Mouse (Mus musculus) Patski (cell line): ENCODE measurements around the gene Gtpbp2. TPM values are rescaled to one million over a fixed set of nuclear protein-coding genes. Genes with fewer than 3 reads are reported as not detected.

ENCODE experiments used
- ATAC-seq: fragments of 100-300 bp; one replicate; pipeline ENCODE4 v1.8.0; 2021
- CTCF ChIA-PET: fragments of 350-600 bp; sonication (Branson Sonifier 250); formaldehyde crosslinking; loops from one replicate; lab custom pipeline; 2022; ENCODE audit warnings: inconsistent platforms; lab: Charles Lee
- POLR2A ChIA-PET: fragments of 350-600 bp; sonication (Branson Sonifier 250); formaldehyde crosslinking; loops from one replicate; lab custom pipeline; 2022; ENCODE audit warnings: antibody characterized with exemption, inconsistent platforms; lab: Charles Lee
- DNase-seq: peaks from one replicate; pipeline ENCODE4 v3.0.0-alpha.2; 2011; ENCODE audit warnings: low read depth, low spot score
- H3K27me3 ChIP-seq: fragments of 371-371 bp; one replicate; pipeline ENCODE4 v1.5.1; 2021
- CTCF ChIP-seq: fragments of 100-300 bp; IDR thresholded peaks from one replicate; pipeline ENCODE4 v1.5.1; 2021
- in situ Hi-C: fragments of 300-500 bp; cut with MboI; formaldehyde crosslinking; loops from 3 replicates; pipeline ENCODE4 v1.11.1; 2018; ENCODE audit warnings: low pct_unique_long_range_greater_than_20kb, mixed read lengths
- polyA plus RNA-seq: library from polyadenylated mRNA; unstranded; gene quantifications from one replicate; pipeline ENCODE4 v1.2.3, GENCODE M21; 2021

Gtpbp2 gene
- 84.7 TPM for polyA plus RNA-seq

DNA sequence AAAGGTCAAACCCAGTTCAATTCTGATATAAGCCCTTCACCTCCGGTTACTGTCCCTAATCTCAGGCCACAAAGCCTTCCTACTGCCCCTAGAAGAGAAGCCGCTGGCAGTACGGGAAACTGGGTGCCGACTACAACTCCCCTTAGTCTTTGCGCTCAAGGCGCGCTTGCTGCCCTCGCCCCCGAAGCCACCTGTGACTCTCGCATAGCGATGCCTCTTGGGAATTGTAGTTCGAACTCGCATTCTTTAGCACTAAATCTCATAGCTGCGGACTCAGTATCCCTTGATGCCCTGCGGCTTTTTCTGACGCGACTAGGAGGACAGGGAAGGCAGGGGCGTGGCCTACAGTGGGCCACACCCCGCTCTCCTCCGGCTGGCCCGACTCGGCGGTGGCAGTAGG, at the start of gene Gtpbp2:
Gtpbp2 (plus strand) TSS at position 347 of the 400 bp plus-strand sequence.
- no peaks in the 10 kb centered on the region for H3K27me3 ChIP-seq
- ChIA-PET CTCF (no interaction called here), POLR2A (no interaction called here)
- DNase-seq (peak; percentile 98), ATAC-seq (peak; percentile 87)
- in situ Hi-C loops = no loop called here
- TF ChIP-seq CTCF = no peak

DNA sequence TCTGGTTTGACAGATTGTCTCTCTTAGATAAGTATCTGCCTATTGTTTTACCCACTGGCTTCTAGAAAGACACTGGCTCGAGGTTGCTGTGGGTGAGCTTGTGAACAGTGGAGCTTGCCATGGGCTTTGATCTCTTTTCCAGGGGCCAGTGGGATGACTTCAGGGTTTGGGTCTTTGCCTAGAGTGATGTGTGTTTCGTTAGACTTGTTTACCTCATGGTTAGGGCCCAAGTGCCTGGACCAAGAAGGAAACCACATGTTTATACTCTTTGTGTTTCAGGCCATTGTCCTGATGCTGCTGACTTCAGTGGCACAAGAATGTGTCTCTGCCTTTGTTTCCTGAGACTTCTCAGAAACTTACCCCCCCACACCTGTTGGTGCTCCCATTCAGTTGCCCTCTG, 45.3 kb upstream of the Gtpbp2 start:
- no peak for TF ChIP-seq CTCF
- no peaks in the 10 kb centered on the region for H3K27me3 ChIP-seq
- no peak for ATAC-seq
- CTCF ChIA-PET = no interaction called here
- DNase-seq = no peak
- in situ Hi-C loops = no loop called here
- POLR2A ChIA-PET = no interaction called here

DNA sequence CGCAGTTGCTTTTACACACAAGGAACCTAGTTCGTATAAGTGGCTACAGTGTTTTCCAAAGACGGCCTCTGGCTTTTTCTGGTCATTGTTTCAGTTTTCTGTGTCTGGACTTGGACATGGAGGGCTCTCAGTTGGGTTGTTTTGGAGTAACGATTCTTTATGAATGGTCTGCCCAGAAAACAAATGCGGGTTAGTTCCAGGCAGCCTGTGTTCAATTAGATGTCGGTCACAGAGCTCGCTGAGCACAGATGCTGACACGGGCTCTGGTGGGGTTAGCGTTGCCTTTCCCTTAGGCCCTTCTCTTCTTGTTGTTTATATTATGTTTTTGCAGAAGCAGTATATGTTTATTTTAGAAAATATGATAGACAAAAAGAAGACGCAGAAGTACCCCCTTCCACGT, 44.7 kb upstream of the Gtpbp2 start:
- no peaks in the 10 kb centered on the region for H3K27me3 ChIP-seq
- ChIA-PET POLR2A (interaction anchor here (0.8 kb wide), 1 partner anchor 380 kb away, joined by 3 read pairs; no protein-coding TSS in a partner anchor), CTCF (no interaction called here)
- no peak for TF ChIP-seq CTCF
- in situ Hi-C loops = no loop called here
- no peak for ATAC-seq
- no peak for DNase-seq

DNA sequence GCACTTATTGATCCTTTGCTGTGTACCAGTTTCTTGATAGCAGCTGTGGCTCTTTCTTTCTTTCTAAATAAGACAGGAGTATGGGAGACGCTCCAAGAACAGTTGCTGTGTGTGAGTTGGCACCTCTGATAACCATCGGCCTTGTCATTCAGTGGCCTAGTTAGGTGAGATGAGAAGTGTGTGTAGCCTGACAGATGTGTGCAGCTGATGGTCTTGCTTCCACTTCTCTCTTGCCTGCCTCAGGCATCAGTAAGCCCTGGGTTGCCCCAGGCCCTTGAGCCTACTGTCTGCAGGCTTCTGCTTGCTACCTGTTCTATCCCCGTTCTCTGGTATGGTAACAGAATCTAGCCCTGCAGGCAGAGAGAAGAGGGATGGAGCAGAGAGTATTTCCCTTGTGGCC, 44.0 kb upstream of the Gtpbp2 start:
- POLR2A ChIA-PET = interaction anchor here (0.6 to 0.8 kb wide), 2 partner anchors 13 to 381 kb away, joined by 3 to 4 read pairs; no protein-coding TSS in a partner anchor
- in situ Hi-C loops = no loop called here
- CTCF ChIA-PET = interaction anchor here (1.2 kb wide), 1 partner anchor 8 kb away, joined by 3 read pairs; no protein-coding TSS in a partner anchor

DNA sequence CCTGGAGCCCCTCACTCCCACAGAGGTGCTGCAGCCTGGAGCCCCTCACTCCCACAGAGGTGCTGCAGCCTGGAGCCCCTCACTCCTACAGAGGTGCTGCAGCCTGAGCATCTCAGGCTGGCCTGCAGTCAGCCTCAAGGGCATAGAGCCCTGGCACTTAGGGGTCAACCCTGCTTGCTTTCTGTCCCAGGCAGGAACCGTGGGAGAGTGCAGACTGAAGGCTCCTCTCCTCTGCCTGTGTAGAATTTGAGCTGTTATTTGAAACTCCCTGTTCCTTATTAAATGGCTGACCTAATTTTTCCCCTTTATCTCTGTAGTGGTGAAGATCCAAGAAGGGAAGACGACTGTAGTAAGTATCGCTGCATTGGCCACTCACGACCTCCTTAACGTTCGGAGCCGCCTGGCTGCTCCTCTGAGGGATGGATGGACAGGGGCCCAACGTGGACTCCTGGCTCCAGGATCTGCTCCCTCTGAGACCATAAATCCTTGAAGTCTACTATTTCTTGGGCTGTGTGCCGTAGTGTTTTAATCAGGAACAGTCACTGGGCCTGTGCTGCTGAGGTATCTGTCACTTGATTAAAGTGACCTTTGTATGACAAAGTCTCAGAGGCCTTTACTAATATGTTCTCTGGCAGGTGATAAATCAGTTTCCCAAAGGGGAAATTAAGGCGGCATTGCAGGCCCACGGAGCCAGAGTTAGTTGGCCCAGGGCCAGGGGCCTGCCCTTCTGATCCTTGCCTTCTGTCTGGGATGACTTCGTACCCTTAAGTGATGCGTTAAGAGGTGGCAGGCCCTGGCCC, 43.0 kb upstream of the Gtpbp2 start:
- DNase-seq (no peak), ATAC-seq (no peak)
- in situ Hi-C loops = no loop called here
- H3K27me3 ChIP-seq = no peaks in the 10 kb centered on the region
- TF ChIP-seq CTCF = no peak
- ChIA-PET POLR2A (no interaction called here), CTCF (interaction anchor here (1.2 kb wide), 1 partner anchor 9 kb away, joined by 3 read pairs; no protein-coding TSS in a partner anchor)

More for the DNA sequence above, 44.0 kb upstream of the Gtpbp2 start:
- no peak for TF ChIP-seq CTCF
- no peaks in the 10 kb centered on the region for H3K27me3 ChIP-seq
- no peak for ATAC-seq
- no peak for DNase-seq

DNA sequence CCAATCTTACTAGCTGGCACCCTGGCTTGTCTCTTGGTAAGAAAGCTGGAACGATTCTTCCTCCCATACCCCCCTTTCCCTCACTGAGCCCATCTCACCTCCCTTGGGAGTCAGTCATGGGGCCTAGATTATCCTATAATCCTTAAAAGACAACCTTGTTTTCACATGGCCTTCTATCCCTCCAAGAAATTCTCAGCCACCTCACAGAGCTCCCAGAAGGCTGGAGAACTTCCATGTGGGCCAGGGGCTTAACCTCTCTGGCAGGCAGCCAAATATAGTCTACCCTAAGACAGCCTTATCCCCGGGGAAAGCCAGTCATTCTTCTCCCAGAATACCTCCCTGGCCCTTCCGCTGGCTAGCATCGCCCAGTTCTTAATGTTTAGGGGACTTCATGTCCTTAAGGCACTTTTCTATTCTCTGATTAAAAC, 42.4 kb upstream of the Gtpbp2 start:
- DNase-seq (no peak), ATAC-seq (no peak)
- in situ Hi-C loops = no loop called here
- ChIA-PET POLR2A (no interaction called here), CTCF (no interaction called here)
- TF ChIP-seq CTCF = no peak
- no peaks in the 10 kb centered on the region for H3K27me3 ChIP-seq

DNA sequence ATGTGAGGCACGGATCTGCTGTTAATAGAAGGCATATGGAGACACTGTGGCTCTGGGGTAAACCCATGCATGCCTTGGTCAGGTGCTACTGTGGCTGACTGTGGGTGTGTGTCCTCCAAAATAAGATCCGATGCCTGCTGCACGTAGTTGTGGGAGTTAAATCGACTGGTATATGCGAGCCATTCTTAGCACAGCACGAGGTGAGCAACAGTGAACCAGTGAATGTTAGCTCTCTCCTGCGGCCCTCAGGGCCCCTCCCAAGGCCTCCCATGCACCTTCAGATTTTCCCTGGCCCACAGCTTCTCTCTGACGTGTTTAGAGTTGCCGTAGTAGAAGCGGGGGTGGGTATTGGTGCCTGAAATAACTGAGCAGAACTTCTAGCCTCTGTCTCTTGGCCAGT, 41.2 kb upstream of the Gtpbp2 start:
- POLR2A ChIA-PET = no interaction called here
- ATAC-seq (no peak), DNase-seq (no peak)
- H3K27me3 ChIP-seq = no peaks in the 10 kb centered on the region
- TF ChIP-seq CTCF = no peak
- CTCF ChIA-PET = no interaction called here
- in situ Hi-C loops = no loop called here

DNA sequence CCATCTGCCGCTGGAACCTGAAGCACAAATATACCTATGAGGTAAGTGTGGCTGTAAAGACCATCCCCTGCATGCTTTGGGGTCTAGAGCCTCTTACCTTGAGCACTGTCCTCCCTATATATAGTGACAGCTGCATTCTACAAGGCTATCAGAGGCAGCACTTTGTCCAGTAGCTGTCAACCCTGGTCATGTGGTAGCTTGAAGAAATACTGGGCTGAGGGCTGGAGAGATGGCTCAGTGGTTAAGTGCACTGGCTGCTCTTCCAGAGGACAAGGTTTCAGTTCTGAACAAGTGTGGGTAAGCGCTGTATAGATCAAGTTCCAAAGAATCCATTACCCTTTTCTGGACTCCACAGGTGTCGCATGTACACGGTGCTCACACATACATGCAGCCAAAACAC, 38.0 kb upstream of the Gtpbp2 start:
- ChIA-PET POLR2A (no interaction called here), CTCF (interaction anchor here (1.5 kb wide), 1 partner anchor 9 kb away, joined by 5 read pairs; no protein-coding TSS in a partner anchor)
- TF ChIP-seq CTCF = no peak
- in situ Hi-C loops = no loop called here
- no peaks in the 10 kb centered on the region for H3K27me3 ChIP-seq
- no peak for DNase-seq
- ATAC-seq = no peak

DNA sequence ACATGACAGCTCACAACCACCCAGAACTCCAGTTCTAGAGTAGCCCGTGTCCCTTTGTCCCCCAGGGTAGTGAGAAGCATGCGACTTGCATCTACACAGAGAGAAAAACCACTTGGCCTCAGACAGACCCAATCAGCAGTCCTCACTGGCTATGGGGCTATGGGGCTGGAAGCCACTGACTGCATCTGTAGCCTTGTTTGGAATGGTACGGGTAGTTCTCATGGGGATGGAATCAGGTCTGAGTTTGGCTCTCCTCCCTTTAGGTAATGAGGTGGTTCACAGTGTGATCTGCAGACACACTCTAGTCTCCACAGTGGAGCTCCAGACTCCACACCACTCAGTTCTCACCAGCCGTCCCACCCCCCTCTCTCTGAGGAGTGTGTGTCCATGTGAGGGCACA, 37.5 kb upstream of the Gtpbp2 start:
- no peaks in the 10 kb centered on the region for H3K27me3 ChIP-seq
- POLR2A ChIA-PET = no interaction called here
- no peak for TF ChIP-seq CTCF
- ATAC-seq = no peak
- in situ Hi-C loops = no loop called here
- CTCF ChIA-PET = interaction anchor here (1.5 kb wide), 1 partner anchor 9 kb away, joined by 5 read pairs; no protein-coding TSS in a partner anchor
- no peak for DNase-seq

DNA sequence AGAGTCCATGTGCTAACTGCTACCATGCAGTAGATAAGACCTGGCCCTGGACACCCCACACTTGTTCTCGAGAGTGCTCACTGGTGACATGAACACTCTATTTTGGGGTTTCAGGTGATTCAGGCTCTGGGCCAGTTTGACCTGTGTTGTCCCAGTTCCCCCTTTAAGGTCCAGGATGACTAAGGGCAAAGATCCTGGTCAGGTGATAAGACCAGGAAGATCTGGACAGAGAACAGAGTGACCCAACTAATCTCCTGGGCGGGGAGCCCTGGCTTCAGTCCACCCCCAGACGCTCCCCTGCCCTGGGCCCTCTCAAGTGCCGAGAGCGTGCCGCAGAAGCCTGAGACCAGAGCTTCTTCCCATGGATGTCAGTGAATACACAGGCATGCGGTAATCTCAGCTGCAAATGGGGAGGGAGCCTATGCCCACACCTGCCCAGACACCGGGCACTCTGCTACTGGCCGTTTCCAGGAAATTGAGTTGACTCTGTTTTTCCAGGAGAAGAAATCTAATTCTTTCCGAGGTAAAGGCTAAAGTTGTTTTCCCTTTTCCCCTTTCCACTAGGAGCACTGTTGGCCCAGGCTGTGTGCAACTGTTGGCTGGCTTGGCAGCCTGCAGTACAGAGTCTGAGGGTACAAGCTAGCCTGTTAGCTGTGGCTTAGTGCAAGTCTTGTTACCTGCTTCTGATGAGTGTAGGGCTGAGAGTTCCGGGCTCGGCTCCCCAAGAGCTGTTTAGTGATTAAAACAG, 36.7 kb upstream of the Gtpbp2 start:
- POLR2A ChIA-PET = interaction anchor here (0.5 kb wide), 1 partner anchor 38 kb away, joined by 3 read pairs; no protein-coding TSS in a partner anchor
- no peaks in the 10 kb centered on the region for H3K27me3 ChIP-seq
- in situ Hi-C loops = no loop called here
- CTCF ChIA-PET = interaction anchor here (1.5 kb wide), 1 partner anchor 8 kb away, joined by 5 read pairs; no protein-coding TSS in a partner anchor
- ATAC-seq (no peak), DNase-seq (no peak)
- no peak for TF ChIP-seq CTCF
